Mouse (Mus musculus) intestine, postnatal 0 days (tissue): ENCODE measurements around the gene Tardbp. TPM values are rescaled to one million over a fixed set of nuclear protein-coding genes. Genes with fewer than 3 reads are reported as not detected.
A peak's percentile ranks its signal among the peaks of the same experiment; 100 is the strongest.

Experiments used
- ATAC-seq: fragments of 200-750 bp; cut with Nextera tagmentation; 2 replicates; pipeline ENCODE4 v1.8.0; 2017; ENCODE audit warnings: mild to moderate bottlenecking, moderate TSS enrichment, moderate library complexity
- H3K27ac ChIP-seq: fragments of 300-500 bp; sonication (generic); 2 replicates; pipeline ENCODE4 v1.5.1; 2014; ENCODE audit warnings: mild to moderate bottlenecking, low read depth, low read length, moderate library complexity
- H3K27me3 ChIP-seq: fragments of 300-500 bp; sonication (generic); replicated peaks from 2 replicates; pipeline ENCODE4 v1.6.1; 2014; ENCODE audit warnings: low read length, mixed read lengths; ENCODE audit not compliant: control insufficient read depth, insufficient read depth
- H3K36me3 ChIP-seq: fragments of 300-500 bp; sonication (generic); 2 replicates; pipeline ENCODE4 v1.6.1; 2014; ENCODE audit warnings: mild to moderate bottlenecking, moderate library complexity; ENCODE audit not compliant: control insufficient read depth, insufficient read depth
- H3K4me1 ChIP-seq: fragments of 300-500 bp; sonication (generic); replicated peaks from 2 replicates; pipeline ENCODE4 v1.6.1; 2014; ENCODE audit warnings: antibody characterized with exemption, low read length, mixed read lengths; ENCODE audit not compliant: control insufficient read depth, insufficient read depth
- H3K4me2 ChIP-seq: fragments of 300-500 bp; sonication (generic); replicated peaks from 2 replicates; pipeline ENCODE4 v1.6.1; 2014; ENCODE audit warnings: low read depth, mild to moderate bottlenecking, moderate library complexity
- H3K4me3 ChIP-seq: fragments of 300-500 bp; sonication (generic); 2 replicates; pipeline ENCODE4 v1.5.1; 2014; ENCODE audit warnings: low read depth, low read length
- H3K9ac ChIP-seq: fragments of 300-500 bp; sonication (generic); 2 replicates; pipeline ENCODE4 v1.6.1; 2014; ENCODE audit warnings: mild to moderate bottlenecking, low read depth, low read length
- H3K9me3 ChIP-seq: fragments of 300-500 bp; sonication (generic); 2 replicates; pipeline ENCODE4 v1.6.1; 2016; ENCODE audit warnings: mixed run types; ENCODE audit not compliant: control insufficient read depth
- CTCF ChIP-seq: sonication (generic); IDR thresholded peaks from 2 replicates; pipeline ENCODE4 v1.5.1; 2016; ENCODE audit warnings: low read depth, mild to moderate bottlenecking, control low read depth, antibody characterized with exemption, moderate library complexity
- WGBS: fragments of 180-500 bp; shearing (Covaris S2); extraction: QIAGEN DNeasy Blood & Tissue Kit; methylation state at CpG from one replicate; pipeline ENCODE4 v1.1.7; 2014; 5-methylcytosine and 5-hydroxymethylcytosine counted together
- polyA plus RNA-seq: library from polyadenylated mRNA; unstranded; fragments of >200 nt; fragmentation: Nextera tagmentation; extraction: Ambion mirVana; gene quantifications from 2 replicates; pipeline ENCODE4 v1.2.1, GENCODE M21; 2015

Gene Tardbp
- polyA plus RNA-seq, 1 experiment from 2014 or later = 113 TPM

- no peak for ATAC-seq
- Histone ChIP-seq H3K9me3 (no peaks in the 10 kb centered on the region), H3K27ac (no peak overlapping the region), H3K4me2 (no peak overlapping the region), H3K4me3 (no peak overlapping the region), H3K9ac (no peak overlapping the region), H3K4me1 (no peaks in the 10 kb centered on the region), H3K27me3 (no peaks in the 10 kb centered on the region), H3K36me3 (no peaks in the 10 kb centered on the region)
- WGBS = 89% methylated on average over 18 of the region's 18 CpGs
- TF ChIP-seq CTCF = peak; percentile 79
Measured at GRCm38 (mm10) chr4:148654701-148655398, 28.0 kb upstream of the Tardbp start.

GRCm38 (mm10) chr4:148651045-148651444 is 24.2 kb upstream of the Tardbp start:
- no peaks in the 10 kb centered on the region for H3K27me3 ChIP-seq
- no peak overlapping the region for H3K9ac ChIP-seq
- no peak overlapping the region for H3K27ac ChIP-seq
- H3K9me3 ChIP-seq = no peaks in the 10 kb centered on the region
- WGBS = 40% methylated on average over 9 of the region's 9 CpGs
- H3K4me2 ChIP-seq = no peak overlapping the region
- no peak overlapping the region for H3K4me3 ChIP-seq
- peak; percentile 66 for ATAC-seq
- no peaks in the 10 kb centered on the region for H3K36me3 ChIP-seq
- TF ChIP-seq CTCF = no peak
- H3K4me1 ChIP-seq = no peaks in the 10 kb centered on the region

DNA sequence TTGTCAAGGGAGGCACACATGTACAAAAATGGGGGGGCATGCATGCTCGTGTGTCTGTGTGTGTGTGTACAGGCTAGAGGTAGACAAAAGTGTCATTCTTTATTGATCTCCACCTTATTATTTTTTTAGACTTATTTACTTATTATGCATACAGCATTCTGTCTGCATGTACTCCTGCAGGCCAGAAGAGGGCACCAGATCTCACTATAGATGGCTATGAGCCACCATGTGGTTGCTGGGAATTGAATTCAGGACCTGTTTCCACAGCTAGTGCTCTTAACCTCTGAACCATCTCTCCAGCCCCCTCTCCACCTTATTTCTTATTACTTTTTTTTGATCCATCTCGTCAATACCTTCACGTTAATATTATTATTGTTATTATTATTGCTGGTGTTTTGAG is 22.5 kb upstream of the Tardbp start:
- 66% methylated on average over 3 of the region's 3 CpGs for WGBS
- no peak for ATAC-seq

DNA sequence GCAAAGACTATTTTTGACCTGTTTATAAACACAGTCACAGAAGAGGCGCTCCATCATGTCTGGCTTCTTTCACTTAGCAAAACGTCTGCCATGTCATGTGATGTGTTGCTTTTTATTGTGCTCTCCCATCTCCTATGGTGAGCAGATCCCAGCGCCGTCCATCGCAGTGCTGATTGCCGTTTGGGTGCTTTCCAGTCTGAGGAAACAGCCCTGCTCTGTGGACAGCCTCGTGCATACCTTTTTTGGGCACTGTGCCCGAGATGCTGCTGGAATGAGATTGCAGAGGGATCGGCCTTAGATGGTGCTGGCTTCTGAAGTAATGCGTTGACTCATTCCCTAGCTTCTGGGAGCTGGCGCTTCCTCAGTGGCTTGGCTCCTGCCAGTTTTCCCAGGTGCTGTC is 19.8 kb upstream of the Tardbp start:
- no peak for TF ChIP-seq CTCF
- Histone ChIP-seq H3K4me2 (no peak overlapping the region), H3K4me1 (peaks cover 6% of the 10 kb centered on the region; the same call in 1 of the 2 replicates), H3K27me3 (no peaks in the 10 kb centered on the region), H3K27ac (no peak overlapping the region), H3K9me3 (no peaks in the 10 kb centered on the region), H3K36me3 (no peaks in the 10 kb centered on the region), H3K9ac (no peak overlapping the region), H3K4me3 (no peak overlapping the region)
- 42% methylated on average over 11 of the region's 11 CpGs for whole genome bisulfite sequencing
- no peak for ATAC-seq

More for the DNA sequence above, 22.5 kb upstream of the Tardbp start:
- no peak overlapping the region for H3K9ac ChIP-seq
- no peak overlapping the region for H3K4me3 ChIP-seq
- H3K36me3 ChIP-seq = no peaks in the 10 kb centered on the region
- H3K4me1 ChIP-seq = no peaks in the 10 kb centered on the region
- H3K9me3 ChIP-seq = no peaks in the 10 kb centered on the region
- H3K27ac ChIP-seq = no peak overlapping the region
- H3K27me3 ChIP-seq = no peaks in the 10 kb centered on the region
- H3K4me2 ChIP-seq = no peak overlapping the region
- TF ChIP-seq CTCF = peak; percentile 67

DNA sequence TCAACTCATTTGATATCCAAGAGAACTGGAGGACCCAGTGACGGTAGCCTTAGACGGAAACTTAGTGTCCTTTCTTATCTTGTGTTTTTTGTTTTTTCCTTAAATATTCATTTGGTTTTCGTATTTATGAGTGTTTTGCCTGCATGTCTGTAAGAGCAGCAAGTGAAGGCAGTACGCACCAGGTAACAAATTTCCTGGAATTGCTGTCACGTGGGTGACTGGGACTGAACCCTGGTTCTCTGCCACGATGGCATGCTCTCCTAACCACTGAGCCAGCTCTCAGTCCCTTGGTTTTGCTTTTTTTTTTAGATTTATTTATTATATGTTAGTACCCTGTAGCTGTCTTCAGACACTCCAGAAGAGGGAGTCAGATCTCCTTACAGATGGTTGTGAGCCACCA is 18.1 kb upstream of the Tardbp start:
- ATAC-seq = no peak
- Histone ChIP-seq H3K27ac (no peak overlapping the region), H3K36me3 (no peaks in the 10 kb centered on the region), H3K27me3 (no peaks in the 10 kb centered on the region), H3K9me3 (no peaks in the 10 kb centered on the region), H3K4me3 (no peak overlapping the region), H3K4me1 (peaks cover 9% of the 10 kb centered on the region; the same call in 1 of the 2 replicates), H3K4me2 (no peak overlapping the region), H3K9ac (no peak overlapping the region)
- WGBS = 89% methylated on average over 6 of the region's 6 CpGs
- no peak for TF ChIP-seq CTCF

DNA sequence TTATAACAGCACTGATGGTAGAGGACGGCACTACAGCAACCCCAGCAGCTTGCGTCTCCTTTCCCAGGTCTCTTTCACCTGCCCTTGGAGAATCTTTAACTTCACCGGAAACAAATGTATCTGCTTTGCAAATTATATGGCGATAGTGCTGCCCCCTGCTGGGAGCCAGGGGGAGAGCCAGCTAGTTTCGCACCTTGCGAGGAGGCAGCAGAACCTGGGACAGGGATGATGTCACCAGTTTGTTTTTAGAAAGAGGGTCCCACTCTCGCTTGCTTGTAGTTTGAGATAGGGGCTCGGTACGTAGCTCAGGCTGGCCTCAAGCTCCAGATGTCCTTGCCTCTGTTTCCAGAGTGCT is 17.3 kb upstream of the Tardbp start:
- Histone ChIP-seq H3K4me2 (peak overlapping the region; percentile 57), H3K9me3 (no peaks in the 10 kb centered on the region), H3K27ac (no peak overlapping the region), H3K36me3 (no peaks in the 10 kb centered on the region), H3K27me3 (no peaks in the 10 kb centered on the region), H3K9ac (peak overlapping the region; percentile 31; the same call in 1 of the 2 replicates), H3K4me3 (peak overlapping the region; percentile 14; the same call in 1 of the 2 replicates), H3K4me1 (peaks cover 9% of the 10 kb centered on the region; the same call in 1 of the 2 replicates)
- peak; percentile 88 for TF ChIP-seq CTCF
- WGBS = 6% methylated on average over 9 of the region's 9 CpGs
- ATAC-seq = 0 out of 2 replicates have a peak, but pooled peaks have one; percentile 25
